8 mouse cellular contexts compared by ENCODE assay signal in genomic region chr11:76946203-76946585, GRCm38 (mm10). TPM values are rescaled to one million over a fixed set of nuclear protein-coding genes. Genes with fewer than 3 reads are reported as not detected.
A peak's percentile ranks its signal among the peaks of the same experiment; 100 is the strongest.
DNase-seq lines count a peak whose midpoint lies in the region; ATAC-seq and TF ChIP-seq lines count a peak whose summit lies in the region.

No protein-coding gene starts in this region.

- H3K27ac ChIP-seq in spleen, adult 2 months (ENCODE audit: insufficient read depth, low read length), result no peak overlapping the region
- no peak overlapping the region for H3K27ac ChIP-seq in forebrain, embryonic 13.5 days
- H3K27ac ChIP-seq in limb, embryonic 14.5 days (replicated peaks; ENCODE audit: low read depth, low read length), result no peak overlapping the region
- peak overlapping the region; percentile 44; the same call in 1 of the 2 replicates for H3K27ac ChIP-seq in neural tube, embryonic 14.5 days (ENCODE audit: low read depth, low read length)

- peaks cover 6% of the 10 kb centered on the region; the same call in 1 of the 2 replicates for H3K4me1 ChIP-seq in spleen, adult 2 months (ENCODE audit: control insufficient read depth, insufficient read depth, insufficient read length)
- H3K4me1 ChIP-seq in forebrain, embryonic 13.5 days, result peaks cover 15% of the 10 kb centered on the region
- H3K4me1 ChIP-seq in limb, embryonic 14.5 days (ENCODE audit: control insufficient read depth, insufficient read depth, low read length), result peaks cover 9% of the 10 kb centered on the region; the same call in 1 of the 2 replicates
- H3K4me1 ChIP-seq in neural tube, embryonic 14.5 days (ENCODE audit: control insufficient read depth, insufficient read depth, low read length), result peaks cover 13% of the 10 kb centered on the region

- H3K4me2 ChIP-seq in forebrain, embryonic 13.5 days, result peak overlapping the region; percentile 85
- H3K4me2 ChIP-seq in limb, embryonic 14.5 days (replicated peaks; ENCODE audit: low read depth, low read length, severe bottlenecking), result peak overlapping the region; percentile 70
- H3K4me2 ChIP-seq in neural tube, embryonic 14.5 days (ENCODE audit: low read depth, low read length), result peak overlapping the region; percentile 65

- peak overlapping the region; percentile 80 for H3K9ac ChIP-seq in forebrain, embryonic 13.5 days
- peak overlapping the region; percentile 88 for H3K9ac ChIP-seq in limb, embryonic 14.5 days (ENCODE audit: low read depth, low read length, severe bottlenecking)
- peak overlapping the region; percentile 80 for H3K9ac ChIP-seq in neural tube, embryonic 14.5 days (replicated peaks; ENCODE audit: low read depth, low read length)

- no peaks in the 10 kb centered on the region for H3K27me3 ChIP-seq in spleen, adult 2 months (ENCODE audit: control insufficient read depth, insufficient read depth, low read length)
- 0 out of 2 replicates have a peak, but pooled peaks cover 2% of the 10 kb centered on the region for H3K27me3 ChIP-seq in forebrain, embryonic 13.5 days
- no peaks in the 10 kb centered on the region for H3K27me3 ChIP-seq in limb, embryonic 14.5 days (ENCODE audit: control insufficient read depth, insufficient read depth, low read length)
- H3K27me3 ChIP-seq in neural tube, embryonic 14.5 days (ENCODE audit: control insufficient read depth, insufficient read depth, low read length), result no peaks in the 10 kb centered on the region

- TF ChIP-seq POLR2A in spleen, adult 2 months (IDR thresholded peaks at IDR 0.05; ENCODE audit: low read depth, low read length), result no peak
- no peak for TF ChIP-seq POLR2A in limb, embryonic 14.5 days (IDR thresholded peaks at IDR 0.05; ENCODE audit: borderline replicate concordance, extremely low read depth, insufficient read depth, insufficient read length)

- no peaks in the 10 kb centered on the region for H3K9me3 ChIP-seq in forebrain, embryonic 13.5 days (replicated peaks)
- H3K9me3 ChIP-seq in limb, embryonic 14.5 days (ENCODE audit: control insufficient read depth, low read length), result no peaks in the 10 kb centered on the region
- H3K9me3 ChIP-seq in neural tube, embryonic 14.5 days (ENCODE audit: control insufficient read depth, low read length), result no peaks in the 10 kb centered on the region

- peak overlapping the region; percentile 91 for H3K4me3 ChIP-seq in spleen, adult 2 months (ENCODE audit: extremely low read depth, insufficient read depth, insufficient read length)
- peak overlapping the region; percentile 80 for H3K4me3 ChIP-seq in forebrain, embryonic 13.5 days
- H3K4me3 ChIP-seq in limb, embryonic 14.5 days (replicated peaks; ENCODE audit: low read length), result peak overlapping the region; percentile 88
- H3K4me3 ChIP-seq in neural tube, embryonic 14.5 days (ENCODE audit: low read depth, low read length), result peak overlapping the region; percentile 85

- no peak for ATAC-seq in cerebellum, adult (ENCODE audit: insufficient number of reproducible peaks, low FRiP score, low TSS enrichment)
- no peak for ATAC-seq in forebrain, embryonic 13.5 days
- no peak; the same call in 1 of the 2 replicates for ATAC-seq in limb, embryonic 14.5 days (ENCODE audit: low FRiP score, low read depth)
- ATAC-seq in neural tube, embryonic 14.5 days (ENCODE audit: low read depth), result no peak

- peak; percentile 20 for DNase-seq in cerebellum, adult 11 months
- no peak for DNase-seq in spleen, adult 2 months (ENCODE audit: low read depth in 1 of 2, low spot score in 2 of 2)
- no peak for DNase-seq in spleen, postnatal 36 days (ENCODE audit: low spot score in 2 of 2)
- no peak for DNase-seq in limb, embryonic 14.5 days (ENCODE audit: low spot score)
- no peak for DNase-seq in frontal cortex, postnatal 14 days (ENCODE audit: low spot score in 2 of 2)

- peaks cover 5% of the 10 kb centered on the region for H3K36me3 ChIP-seq in spleen, adult 2 months (ENCODE audit: control insufficient read depth, insufficient read depth, low read length)
- peaks cover 9% of the 10 kb centered on the region for H3K36me3 ChIP-seq in forebrain, embryonic 13.5 days (ENCODE audit: poor library complexity, severe bottlenecking)
- H3K36me3 ChIP-seq in limb, embryonic 14.5 days (ENCODE audit: control insufficient read depth, insufficient read depth, low read length), result peaks cover 19% of the 10 kb centered on the region
- peaks cover 5% of the 10 kb centered on the region for H3K36me3 ChIP-seq in neural tube, embryonic 14.5 days (ENCODE audit: control insufficient read depth, insufficient read depth, low read length)

- 6% methylated on average over 8 of the region's 8 CpGs for WGBS in spleen, adult 2 months
- WGBS in forebrain, embryonic 13.5 days, result 5% methylated on average over 8 of the region's 8 CpGs
- under 1% methylated on average over 8 of the region's 8 CpGs for WGBS in limb, embryonic 14.5 days
- 4% methylated on average over 8 of the region's 8 CpGs for WGBS in neural tube, embryonic 14.5 days

- no peak for TF ChIP-seq CTCF in spleen, adult 2 months (IDR thresholded peaks at IDR 0.05; ENCODE audit: extremely low read depth, insufficient read depth, insufficient read length, insufficient replicate concordance)

RNA-seq across cellular contexts. Expression of gene Blmh, which starts 21.6 kb away (rescaled TPM):
- polyA plus RNA-seq in spleen, adult 2 months (2012; rRNA removed), result 5.9 and 6.2 TPM in 2 replicates
- 151 and 152 TPM in 2 replicates for polyA plus RNA-seq in forebrain, embryonic 13.5 days (2015; fragmentation: Nextera tagmentation; extraction: Ambion mirVana)
- polyA plus RNA-seq in limb, embryonic 14.5 days (2012; rRNA removed), result 44.3 and 64.8 TPM in 2 replicates
- 138 and 146 TPM in 2 replicates for polyA plus RNA-seq in limb, embryonic 14.5 days (2014; fragmentation: Nextera tagmentation; extraction: Ambion mirVana)
- polyA plus RNA-seq in neural tube, embryonic 14.5 days (2014; fragmentation: Nextera tagmentation; extraction: Ambion mirVana), result 117 and 135 TPM in 2 replicates

RNA-seq across cellular contexts. Expression of gene Tmigd1, which starts 44.2 kb away (rescaled TPM):
- polyA plus RNA-seq in spleen, adult 2 months (2012; rRNA removed), result not detected in 2 replicates
- 0.12 TPM in 1 of 2 replicates, not detected in the other for polyA plus RNA-seq in forebrain, embryonic 13.5 days (2015; fragmentation: Nextera tagmentation; extraction: Ambion mirVana)
- polyA plus RNA-seq in limb, embryonic 14.5 days (2012; rRNA removed), result 0.09 and 0.17 TPM in 2 replicates
- polyA plus RNA-seq in limb, embryonic 14.5 days (2014; fragmentation: Nextera tagmentation; extraction: Ambion mirVana), result 0.33 and 0.36 TPM in 2 replicates
- 0.19 TPM in 1 of 2 replicates, not detected in the other for polyA plus RNA-seq in neural tube, embryonic 14.5 days (2014; fragmentation: Nextera tagmentation; extraction: Ambion mirVana)

RNA-seq across cellular contexts. Expression of gene Slc6a4, which starts 52.2 kb away (rescaled TPM):
- polyA plus RNA-seq in spleen, adult 2 months (2012; rRNA removed), result 6.1 and 6.2 TPM in 2 replicates
- polyA plus RNA-seq in forebrain, embryonic 13.5 days (2015; fragmentation: Nextera tagmentation; extraction: Ambion mirVana), result 0.14 and 0.44 TPM in 2 replicates
- polyA plus RNA-seq in limb, embryonic 14.5 days (2012; rRNA removed), result 0.79 and 1.5 TPM in 2 replicates
- 0.90 and 1.2 TPM in 2 replicates for polyA plus RNA-seq in limb, embryonic 14.5 days (2014; fragmentation: Nextera tagmentation; extraction: Ambion mirVana)
- polyA plus RNA-seq in neural tube, embryonic 14.5 days (2014; fragmentation: Nextera tagmentation; extraction: Ambion mirVana), result 0.66 and 0.94 TPM in 2 replicates
